Mouse (Mus musculus): ENCODE measurements around the gene Itpr2.

The Itpr2 gene

GRCm38 (mm10) chr6:146221371-146222336 is 280.4 kb downstream of the Itpr2 start:
- DNase-seq (ENCODE audit: low spot score), result peak; percentile 53

GRCm38 (mm10) chr6:146220071-146220470 is 282.0 kb downstream of the Itpr2 start:
- DNase-seq (ENCODE audit: low spot score), result peak; percentile 53

GRCm38 (mm10) chr6:146219534-146219933 is 282.5 kb downstream of the Itpr2 start:
- DNase-seq (ENCODE audit: low spot score), result peak; percentile 85

GRCm38 (mm10) chr6:146215302-146215701 is 286.7 kb downstream of the Itpr2 start:
- DNase-seq (ENCODE audit: low spot score), result no peak

GRCm38 (mm10) chr6:146212339-146212738 is 289.7 kb downstream of the Itpr2 start:
- no peak for DNase-seq (ENCODE audit: low spot score)

- no peak for DNase-seq (ENCODE audit: low spot score)
Measured at GRCm38 (mm10) chr6:146211233-146211632, 290.8 kb downstream of the Itpr2 start.

- DNase-seq (ENCODE audit: low spot score), result no peak
Measured at GRCm38 (mm10) chr6:146208983-146209382, 293.0 kb downstream of the Itpr2 start.

- DNase-seq (ENCODE audit: low spot score), result no peak
Measured at GRCm38 (mm10) chr6:146207204-146207959, 294.6 kb downstream of the Itpr2 start.

GRCm38 (mm10) chr6:146205136-146205535 is 296.9 kb downstream of the Itpr2 start:
- no peak for DNase-seq (ENCODE audit: low spot score)

GRCm38 (mm10) chr6:146204470-146204869 is 297.6 kb downstream of the Itpr2 start:
- no peak for DNase-seq (ENCODE audit: low spot score)

GRCm38 (mm10) chr6:146197868-146198379 is 304.1 kb downstream of the Itpr2 start:
- no peak for DNase-seq (ENCODE audit: low spot score)

GRCm38 (mm10) chr6:146196701-146197100 is 305.3 kb downstream of the Itpr2 start:
- DNase-seq (ENCODE audit: low spot score), result no peak

- no peak for DNase-seq (ENCODE audit: low spot score)
Measured at GRCm38 (mm10) chr6:146195854-146196457, 306.1 kb downstream of the Itpr2 start.

GRCm38 (mm10) chr6:146191931-146192330 is 310.1 kb downstream of the Itpr2 start:
- no peak for DNase-seq (ENCODE audit: low spot score)

GRCm38 (mm10) chr6:146190006-146190405 is 312.0 kb downstream of the Itpr2 start:
- DNase-seq (ENCODE audit: low spot score), result no peak

GRCm38 (mm10) chr6:146185532-146185931 is 316.5 kb downstream of the Itpr2 start:
- no peak for DNase-seq (ENCODE audit: low spot score)

GRCm38 (mm10) chr6:146184771-146185170 is 317.3 kb downstream of the Itpr2 start:
- no peak for DNase-seq (ENCODE audit: low spot score)

GRCm38 (mm10) chr6:146174644-146175250 is 327.3 kb downstream of the Itpr2 start:
- DNase-seq (ENCODE audit: low spot score), result no peak

- no peak for DNase-seq (ENCODE audit: low spot score)
Measured at GRCm38 (mm10) chr6:146170603-146171051, 331.4 kb downstream of the Itpr2 start.

GRCm38 (mm10) chr6:146167207-146167606 is 334.8 kb downstream of the Itpr2 start:
- DNase-seq (ENCODE audit: low spot score), result no peak

- no peak for DNase-seq (ENCODE audit: low spot score)
Measured at GRCm38 (mm10) chr6:146159641-146160040, 342.4 kb downstream of the Itpr2 start.

- DNase-seq (ENCODE audit: low spot score), result no peak
Measured at GRCm38 (mm10) chr6:146158717-146159116, 343.3 kb downstream of the Itpr2 start.
